Mouse (Mus musculus): ENCODE data around the gene Ybey. TPM values are rescaled to one million over a fixed set of nuclear protein-coding genes. Genes with fewer than 3 reads are reported as not detected.

Gene Ybey
- polyA plus RNA-seq (2017; shearing (Covaris generic)): 1 to 10 TPM; 2.6 to 3.0 TPM

DNA sequence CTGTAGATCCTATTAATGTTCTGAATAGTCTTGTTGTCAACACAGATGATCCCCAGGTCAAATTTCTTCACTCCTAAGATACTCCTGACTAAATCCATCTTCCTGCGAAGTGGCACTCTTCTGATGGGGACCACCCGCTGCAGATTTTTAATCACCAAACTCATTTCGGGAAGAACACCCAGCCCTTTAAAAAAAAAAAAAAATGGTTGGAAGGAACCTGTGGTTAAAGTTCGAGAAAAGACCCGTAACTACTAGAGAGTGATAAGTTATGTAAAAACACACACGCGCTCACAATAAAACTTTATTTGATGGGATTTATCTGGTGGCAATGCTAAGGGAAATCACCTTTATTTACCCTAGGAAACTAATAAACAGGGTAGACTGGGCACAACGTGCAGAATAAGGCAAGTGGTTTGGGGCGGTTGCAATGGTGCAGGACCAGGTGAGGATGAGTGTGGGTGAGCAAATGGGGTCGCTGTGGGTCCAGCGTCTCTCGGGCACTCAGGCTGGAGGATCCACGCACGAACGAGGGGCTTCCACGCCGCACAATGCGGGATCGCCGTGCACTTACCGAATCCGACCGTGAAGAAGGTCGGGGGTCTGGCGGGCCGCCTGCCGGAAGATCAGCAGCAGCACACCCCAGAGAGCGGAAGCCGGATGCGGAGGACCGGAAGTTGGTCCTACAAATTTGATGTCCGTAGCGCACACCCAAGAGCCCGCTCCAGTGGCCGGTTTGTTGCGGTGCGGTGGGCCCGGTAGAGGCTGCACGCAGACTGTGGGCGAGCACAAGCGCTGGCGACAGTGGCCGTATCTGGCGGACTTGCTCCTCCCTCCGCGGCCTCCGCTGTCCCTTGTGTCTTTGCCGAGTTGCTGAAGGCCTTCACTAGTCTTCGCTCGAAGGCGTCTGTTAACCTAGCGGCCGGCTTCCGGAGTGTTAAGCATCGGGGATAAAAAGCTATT lies at the start of gene Ybey, which contains the start of gene Mcm3ap:
Gene Ybey (minus strand): TSS at position 912 of the 960 bp plus-strand sequence.
Gene Mcm3ap (plus strand): TSS at position 725 of the 960 bp plus-strand sequence.
- ATAC-seq: peak; percentile 92

DNA sequence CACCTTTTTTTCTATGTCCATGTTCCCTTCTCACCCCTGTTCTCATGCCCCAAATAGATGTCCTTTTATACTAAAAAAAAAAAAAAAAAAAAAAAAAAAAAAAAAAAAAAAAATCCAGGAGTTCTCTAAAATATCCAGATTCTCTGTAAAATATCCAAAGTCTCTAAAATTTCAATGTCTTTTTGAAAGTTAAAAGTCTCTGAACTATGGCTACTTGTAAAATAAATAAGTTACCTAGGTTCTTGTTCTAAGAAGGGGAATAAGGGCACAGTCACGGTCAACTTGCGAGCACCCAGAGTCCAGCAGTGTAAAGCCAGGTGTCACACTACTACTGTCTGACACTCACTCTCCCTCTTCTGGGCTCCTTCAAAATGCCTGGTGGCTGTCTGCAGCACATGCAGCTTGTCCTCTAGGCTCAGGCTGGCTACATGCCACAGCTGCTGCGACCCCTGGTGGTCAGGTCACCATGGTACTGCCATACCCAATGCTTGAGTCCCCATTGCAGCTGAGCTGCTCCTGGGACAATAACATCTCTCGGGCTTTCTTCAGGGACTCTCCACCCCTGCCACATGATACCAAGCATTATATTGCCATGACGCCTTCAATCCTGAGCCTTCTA lies 44.2 kb upstream of the Ybey start:
- peak; percentile 97 for ATAC-seq

DNA sequence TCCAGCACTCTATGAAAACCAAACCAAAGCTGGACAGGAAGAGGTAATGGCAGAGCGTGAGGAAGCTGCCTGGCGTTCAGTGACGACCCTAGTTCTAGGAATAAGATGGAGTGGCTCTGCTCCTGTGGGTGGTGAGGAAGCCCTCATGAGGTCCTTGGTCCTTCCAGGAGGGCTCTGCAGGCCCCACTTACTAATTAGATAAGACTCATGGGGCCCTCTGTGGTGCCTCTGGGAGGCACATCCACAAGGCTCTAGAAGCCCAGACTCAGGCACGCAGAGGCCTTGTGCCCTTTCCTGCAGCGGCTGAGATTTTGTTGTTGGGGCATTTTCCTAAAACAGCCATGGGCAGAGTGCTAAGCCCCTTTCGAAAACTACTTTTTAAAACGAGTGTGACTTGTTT lies 37.0 kb upstream of the Ybey start:
- ATAC-seq: no peak

DNA sequence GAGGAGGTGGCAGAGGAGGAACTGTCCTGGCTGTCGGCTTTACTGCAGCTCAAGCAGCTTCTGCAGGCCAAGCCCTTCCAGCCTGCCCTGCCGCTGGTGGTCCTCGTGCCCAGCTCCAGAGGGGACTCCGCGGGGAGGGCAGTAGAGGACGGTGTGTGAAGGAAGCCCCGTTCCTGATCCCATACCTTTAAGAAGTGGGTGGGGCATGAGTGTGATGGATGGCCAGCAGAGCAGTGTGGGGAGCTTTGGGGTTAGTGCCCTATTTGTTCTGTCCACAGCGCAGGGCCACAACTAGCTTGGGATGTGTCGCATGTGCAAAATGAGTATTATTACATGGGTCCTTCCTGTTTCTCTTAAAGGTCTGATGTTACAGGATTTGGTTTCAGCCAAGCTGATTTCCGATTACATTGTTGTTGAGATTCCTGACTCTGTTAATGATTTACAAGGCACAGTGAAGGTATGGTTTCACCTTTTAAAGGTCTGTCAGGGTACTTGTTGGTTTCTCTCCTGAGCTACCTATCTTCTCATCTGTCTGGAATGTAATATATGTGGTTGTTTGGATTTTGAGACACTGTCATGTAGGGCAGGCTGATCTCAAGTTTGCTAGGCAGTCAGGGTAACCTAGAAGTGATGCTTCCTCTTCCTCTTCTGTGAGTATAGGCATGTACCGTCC lies 35.5 kb upstream of the Ybey start:
- ATAC-seq: no peak

DNA sequence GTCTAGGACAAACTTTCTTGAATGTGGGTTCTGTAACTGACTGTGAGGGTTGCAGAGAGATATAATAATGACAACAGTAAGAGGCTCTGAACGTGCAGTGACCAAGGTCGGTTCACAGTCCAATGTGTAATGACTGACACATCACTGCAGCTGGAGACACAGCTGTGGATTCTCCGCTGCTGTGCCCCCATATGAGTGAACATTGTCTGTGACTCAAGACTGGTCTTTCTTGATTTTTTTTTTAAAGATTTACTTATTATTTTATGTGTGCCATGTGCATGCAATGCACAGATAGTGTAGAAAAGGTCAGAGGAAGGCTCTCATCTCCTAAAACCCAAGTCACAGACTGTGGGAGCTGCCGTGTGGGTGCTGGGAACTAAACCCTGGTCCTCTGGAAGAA lies 28.6 kb upstream of the Ybey start:
- ATAC-seq: no peak

DNA sequence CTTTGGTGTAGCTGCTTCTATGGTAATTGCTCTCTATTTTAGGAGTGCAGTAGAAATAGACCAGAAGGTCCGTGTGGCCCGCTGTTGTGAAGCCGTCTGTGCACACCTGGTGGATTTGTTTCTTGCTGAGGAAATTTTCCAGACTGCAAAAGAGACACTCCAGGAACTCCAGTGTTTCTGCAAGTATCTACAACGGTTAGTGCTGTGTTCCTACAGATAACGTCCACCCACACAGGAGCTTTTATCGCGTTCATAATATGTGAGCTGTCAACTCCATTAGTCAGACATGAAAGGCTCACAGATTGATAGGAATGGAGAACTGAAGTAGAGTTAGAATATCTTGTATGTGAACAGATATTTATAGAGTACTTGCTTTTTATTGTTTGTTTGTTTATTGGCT lies 27.5 kb upstream of the Ybey start:
- no peak for ATAC-seq

DNA sequence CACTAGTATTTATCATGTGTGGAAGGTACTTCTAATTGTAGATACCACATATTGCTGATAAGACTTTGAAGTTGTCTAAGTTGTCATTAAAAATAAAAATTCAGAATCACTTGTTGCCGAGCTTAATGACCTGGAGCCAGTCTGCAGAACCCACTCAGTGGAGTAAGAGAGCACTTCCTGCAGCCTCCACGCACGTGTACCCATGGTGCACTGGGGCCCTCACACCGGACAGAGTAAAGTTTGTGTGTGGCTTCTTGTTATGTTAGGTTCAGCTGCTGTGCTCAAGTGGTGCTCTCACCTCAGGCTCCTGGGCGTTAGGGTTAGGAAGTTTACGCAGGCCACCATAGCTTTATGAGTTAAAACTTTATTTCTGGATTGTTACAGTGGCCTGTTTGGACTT lies 26.6 kb upstream of the Ybey start:
- no peak for ATAC-seq

DNA sequence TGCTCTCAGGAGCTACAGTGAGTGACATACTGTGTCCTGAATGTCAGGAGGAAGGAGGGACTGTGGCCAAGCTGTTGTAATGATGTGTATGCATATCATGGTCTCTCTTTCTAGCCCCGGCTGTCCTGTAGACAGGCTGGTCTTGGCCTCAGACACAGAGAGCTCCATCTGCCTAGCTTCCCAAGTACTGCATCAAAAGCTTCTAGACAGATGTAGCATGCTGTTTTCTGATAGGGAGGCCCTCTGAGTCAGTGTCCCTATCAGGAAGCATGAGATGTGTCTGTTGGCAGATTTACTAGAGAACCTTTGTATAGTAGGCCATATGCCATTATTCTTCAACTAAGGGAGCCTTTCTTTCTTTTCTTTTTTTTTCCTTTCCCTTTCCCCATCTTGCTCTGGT lies 24.6 kb upstream of the Ybey start:
- no peak for ATAC-seq

DNA sequence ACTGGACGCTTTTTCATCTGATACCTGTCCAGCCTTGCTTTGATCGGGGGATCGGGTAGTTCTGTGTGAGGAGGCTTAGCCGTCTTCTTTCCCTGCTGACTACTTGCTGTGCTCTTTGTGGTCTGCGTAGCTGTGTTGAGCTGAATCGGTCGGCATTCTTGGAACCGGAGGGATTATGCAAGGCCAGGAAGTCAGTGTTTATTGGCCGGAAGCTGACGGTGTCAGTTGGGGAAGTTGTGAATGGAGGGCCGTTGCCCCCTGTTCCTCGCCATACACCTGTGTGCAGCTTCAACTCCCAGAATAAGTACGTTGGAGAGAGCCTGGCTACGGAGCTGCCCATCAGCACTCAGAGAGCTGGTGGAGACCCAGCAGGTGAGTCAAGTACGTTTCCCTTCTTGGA lies 20.3 kb upstream of the Ybey start:
- ATAC-seq: no peak

DNA sequence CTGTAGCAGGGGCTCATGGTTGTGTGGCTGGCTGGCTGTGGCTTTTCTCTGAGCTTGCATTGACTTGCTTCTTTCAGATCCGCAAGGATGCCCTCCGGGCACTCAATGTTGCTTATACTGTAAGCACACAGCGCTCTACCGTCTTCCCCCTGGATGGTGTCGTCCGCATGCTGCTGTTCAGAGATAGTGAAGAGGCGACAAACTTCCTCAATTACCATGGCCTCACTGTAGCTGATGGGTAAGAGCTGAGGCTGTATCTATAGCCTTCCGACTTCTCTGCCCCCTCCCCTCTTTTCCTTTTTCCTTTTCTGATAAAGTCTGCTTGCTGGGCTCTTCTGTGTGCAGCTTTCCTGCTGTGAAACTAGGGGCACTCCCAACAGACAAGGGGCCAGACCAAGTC lies 19.4 kb upstream of the Ybey start:
- no peak for ATAC-seq

DNA sequence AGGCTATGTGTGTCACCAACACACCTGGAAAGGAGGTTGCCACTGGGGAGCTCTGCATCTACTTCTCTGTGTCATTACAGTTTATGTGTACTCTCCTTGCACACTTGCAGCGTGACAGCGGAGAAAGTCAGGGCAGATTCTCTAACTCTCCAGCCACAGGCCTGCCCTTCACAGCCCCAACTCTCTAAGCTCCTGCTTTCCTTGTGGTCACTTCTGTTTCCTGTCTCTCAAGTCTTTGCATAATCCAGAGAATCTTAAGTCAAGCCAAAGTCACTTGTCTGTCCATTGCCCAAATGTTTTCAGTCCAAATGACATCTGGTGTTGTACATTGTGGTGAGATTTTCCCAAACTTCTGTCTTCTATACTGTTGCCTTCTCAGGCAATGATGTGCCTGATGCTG lies 17.4 kb upstream of the Ybey start:
- ATAC-seq: no peak

DNA sequence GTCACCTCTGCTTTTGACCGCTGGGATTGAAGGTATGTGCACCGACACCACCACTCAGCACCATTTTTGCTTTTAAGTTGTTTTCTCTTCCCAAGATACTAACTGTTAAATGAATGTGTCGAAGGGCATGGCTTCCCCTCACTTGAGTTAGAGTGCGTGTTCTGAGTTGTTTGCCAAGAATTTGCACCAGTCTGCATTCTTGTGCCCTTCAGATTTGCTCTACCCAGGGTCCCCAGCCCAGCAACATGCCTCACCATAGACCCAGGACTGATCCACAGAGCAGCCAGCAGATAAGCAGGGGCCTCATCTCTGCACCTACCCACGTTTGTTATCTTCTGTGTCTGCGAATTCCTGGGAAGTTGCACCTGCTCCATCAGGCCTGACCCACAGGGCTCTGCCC lies 12.6 kb upstream of the Ybey start:
- no peak for ATAC-seq

DNA sequence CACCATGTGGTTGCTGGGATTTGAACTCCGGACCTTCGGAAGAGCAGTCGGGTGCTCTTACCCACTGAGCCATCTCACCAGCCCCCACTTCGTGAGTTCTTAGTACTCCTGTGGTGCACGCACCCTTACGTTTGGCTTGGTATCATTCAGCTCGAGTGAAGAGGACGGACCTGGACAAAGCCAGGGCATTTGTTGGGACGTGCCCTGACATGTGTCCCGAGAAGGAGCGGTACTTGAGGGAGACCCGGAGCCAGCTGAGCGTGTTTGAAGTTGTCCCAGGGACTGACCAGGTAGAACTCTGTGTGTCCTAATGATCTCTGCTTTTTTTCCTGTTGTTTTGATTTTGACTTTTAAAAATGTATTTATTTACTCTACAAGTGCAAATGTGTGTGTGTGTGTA lies 11.9 kb upstream of the Ybey start:
- ATAC-seq: no peak

DNA sequence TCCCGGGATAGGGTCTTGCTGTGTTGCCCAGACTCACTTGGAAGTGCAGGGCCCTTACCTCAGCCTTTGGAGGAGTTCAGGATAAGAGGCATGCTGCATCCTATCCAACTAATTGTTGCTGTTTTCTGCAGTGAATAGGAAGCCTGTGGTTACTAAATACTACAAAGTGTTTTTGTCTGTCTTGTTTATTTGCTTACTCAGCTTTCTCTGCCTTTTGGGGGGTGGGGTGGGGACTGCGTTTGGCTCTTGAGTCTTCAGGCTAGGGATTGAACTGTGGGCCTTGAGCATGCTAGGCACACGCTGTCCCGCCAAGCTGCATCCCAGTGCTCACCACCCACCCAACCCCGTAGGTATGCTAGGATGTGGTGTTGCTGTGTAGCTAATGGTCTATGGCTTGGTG lies 4.8 kb upstream of the Ybey start:
- no peak for ATAC-seq

DNA sequence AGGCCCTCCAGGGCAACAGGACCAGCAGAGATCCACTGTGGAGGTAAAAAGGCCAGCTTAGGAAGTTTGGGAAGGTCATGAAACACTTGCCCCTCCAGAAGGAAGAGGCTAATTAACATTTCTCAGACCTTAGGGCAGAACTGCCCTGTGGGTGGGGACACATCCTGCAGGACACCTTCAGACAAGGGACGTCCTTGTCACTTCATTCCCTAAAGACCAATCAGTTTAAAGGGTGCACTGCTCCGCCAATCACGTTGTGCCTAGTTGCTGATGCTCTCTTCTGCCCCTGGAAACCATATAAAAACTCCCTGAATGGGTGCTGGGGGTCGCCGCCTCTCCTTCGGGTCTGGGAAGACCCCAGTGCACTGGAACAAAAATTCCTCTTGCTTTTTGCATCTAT lies 6.2 kb downstream of the Ybey start:
- no peak for ATAC-seq

DNA sequence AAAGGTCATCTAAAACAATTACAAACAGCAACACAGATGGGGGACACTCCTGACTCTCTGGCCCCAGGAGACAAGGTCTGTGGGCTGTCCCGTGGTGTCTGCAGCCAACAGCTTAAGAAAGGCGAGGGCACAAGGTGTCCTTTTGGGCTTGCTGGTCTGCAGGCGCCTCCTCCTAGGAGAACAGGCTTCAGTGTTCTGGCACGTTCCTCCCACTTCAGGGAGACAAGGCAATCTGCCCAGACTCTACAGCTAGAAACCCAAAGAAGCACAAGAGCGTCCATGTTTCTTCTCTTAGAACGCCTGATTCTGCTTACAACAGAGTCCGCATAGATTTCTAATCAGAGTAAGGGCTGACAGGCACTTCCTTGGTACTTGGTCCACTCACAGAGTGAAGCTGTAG lies 6.6 kb downstream of the Ybey start:
- no peak for ATAC-seq

DNA sequence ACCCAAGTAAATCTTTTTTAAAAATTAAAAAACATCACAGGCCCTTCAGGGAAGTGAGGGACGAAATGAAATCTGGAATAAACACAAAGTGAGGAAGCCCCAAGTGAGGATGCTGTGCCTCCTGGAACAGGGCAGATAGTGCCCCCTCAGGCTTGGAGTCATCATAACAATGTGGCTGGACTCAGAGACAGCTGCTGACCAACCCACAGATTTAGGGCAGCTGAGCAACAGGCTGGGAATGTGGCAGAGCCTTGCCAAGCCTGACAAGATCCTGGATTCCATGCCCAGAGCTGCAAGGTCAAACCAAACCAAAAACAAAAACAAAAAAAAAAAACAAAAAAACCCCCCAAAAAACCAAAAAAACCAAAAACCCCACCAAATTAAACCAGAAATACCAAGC lies 7.7 kb downstream of the Ybey start:
- ATAC-seq: no peak

DNA sequence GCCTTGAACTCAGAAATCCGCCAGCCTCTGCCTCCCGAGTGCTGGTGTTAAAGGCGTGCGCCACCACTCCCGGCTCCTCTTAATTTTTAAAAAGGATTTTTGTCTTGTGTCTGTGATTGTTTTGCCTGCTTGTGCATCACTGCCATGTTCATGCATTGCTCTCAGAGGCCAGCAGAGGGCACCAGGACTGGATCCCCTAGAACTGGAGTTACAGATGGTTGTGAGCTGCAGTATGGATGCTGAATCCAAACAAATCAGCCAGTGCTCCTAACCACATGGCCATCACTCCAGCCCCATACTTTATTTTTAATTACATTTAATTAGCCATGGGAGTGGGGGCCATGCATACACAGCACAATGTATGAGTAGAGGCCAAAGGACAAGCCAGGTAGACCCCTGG lies 13.6 kb downstream of the Ybey start:
- ATAC-seq: peak; percentile 43

DNA sequence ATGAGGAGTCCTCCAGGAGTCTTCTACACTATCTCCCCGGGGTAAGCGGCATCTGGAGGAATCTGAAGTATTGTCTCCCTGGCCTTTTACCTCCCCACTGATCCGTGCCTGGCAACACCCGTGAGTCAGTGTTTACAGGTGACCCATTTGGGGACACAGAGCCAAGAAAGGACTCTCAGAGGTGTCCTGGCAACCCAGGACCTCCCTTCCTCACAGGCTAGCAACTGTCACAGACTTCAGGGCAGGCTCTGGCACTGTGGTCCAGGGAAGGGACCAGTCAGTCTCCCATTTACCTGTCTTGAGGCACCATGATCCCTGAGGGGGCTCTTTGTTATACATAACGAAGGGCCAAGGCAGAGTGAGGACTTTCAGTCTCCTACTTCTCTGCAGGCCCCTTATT lies 20.1 kb downstream of the Ybey start, which contains the start of gene 2610028H24Rik:
Gene 2610028H24Rik (plus strand): TSS at position 231 of the 400 bp plus-strand sequence.
- no peak for ATAC-seq

DNA sequence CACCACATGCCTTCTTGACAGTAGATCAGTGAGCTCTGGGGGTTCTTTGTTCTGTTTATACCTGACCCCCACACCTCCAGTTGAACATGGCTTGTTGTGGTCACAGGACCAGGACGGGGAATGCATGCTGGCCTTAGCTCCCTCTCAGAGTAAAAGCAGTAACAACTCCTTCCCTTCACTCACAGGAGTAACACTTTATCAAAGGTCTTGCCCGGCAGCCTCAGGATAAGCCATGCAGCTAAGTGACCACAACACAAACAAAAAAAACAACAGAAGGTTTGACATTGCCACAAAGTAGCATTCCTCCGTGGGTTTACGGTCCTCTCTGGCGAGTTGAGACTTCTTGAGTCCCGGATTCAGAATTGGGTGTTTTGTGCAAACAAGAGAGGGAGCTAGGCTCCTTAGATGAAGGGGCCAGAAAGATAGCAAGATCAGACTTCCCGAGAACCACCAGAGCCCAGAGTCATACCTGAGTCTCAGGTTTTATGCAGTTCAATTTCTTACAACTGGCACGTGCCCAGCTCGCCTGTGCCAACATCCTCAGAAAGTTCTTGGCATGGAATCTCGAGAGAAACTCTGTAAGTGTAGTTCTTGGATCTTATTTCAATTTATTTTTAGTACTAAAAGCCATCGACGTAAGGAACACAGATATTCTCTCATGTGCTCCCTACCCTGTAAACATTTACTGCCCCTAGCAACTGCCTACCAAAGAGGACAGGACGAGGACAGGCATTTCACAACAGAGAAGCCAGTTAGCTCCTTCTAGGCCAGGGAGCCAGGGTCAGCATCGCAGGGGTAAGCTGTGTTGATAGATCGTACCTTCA lies 21.3 kb downstream of the Ybey start:
- ATAC-seq: no peak

DNA sequence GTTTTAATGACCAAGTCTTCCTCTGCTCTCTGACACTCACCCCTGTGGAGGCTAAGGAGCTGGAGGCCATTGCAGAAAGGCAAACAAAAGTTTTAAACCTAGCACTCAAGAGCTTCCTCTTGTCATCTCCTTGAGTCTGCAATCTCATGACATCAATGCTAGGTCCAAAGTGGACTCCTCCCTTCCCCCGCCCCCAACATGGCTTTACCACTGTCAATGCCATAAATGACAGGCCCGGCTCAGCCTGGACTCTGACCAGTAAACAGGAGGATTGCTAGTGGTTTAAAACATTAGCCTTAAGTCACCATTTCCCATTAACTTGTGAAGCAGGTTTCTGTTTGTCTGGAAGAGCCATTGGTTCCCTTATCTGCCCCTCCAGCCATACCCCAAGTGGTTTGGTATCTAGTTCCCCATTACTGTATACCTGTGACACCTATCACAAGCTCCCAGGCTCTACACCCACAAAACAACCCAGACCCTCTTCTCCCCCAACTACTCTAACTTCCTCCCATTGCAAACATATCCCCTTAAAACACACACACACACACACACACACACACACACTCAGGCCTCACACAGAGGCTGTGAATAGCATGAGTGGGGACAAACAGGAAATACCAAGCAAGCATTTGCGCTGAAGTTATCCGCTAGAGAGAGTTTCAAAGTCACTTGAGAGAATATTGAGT lies 22.8 kb downstream of the Ybey start:
- no peak for ATAC-seq

Measured in activated CD4-positive, CD25-positive, alpha-beta regulatory T cell, adult 4 months (primary cell).